Mouse (Mus musculus): ENCODE measurements around the gene Msl3l2.

The Msl3l2 gene

GRCm38 (mm10) chr10:56106333-56106995 is at the start of gene Msl3l2:
Gene Msl3l2, plus strand, starts transcription at chr10:56106917.
- DNase-seq (ENCODE audit: low spot score) = peak; percentile 94

- DNase-seq (ENCODE audit: low spot score) = peak; percentile 36
These were observed 47.7 kb upstream of the Msl3l2 start for GRCm38 (mm10) chr10:56058979-56059422.

GRCm38 (mm10) chr10:56061238-56061830 is 45.4 kb upstream of the Msl3l2 start:
- no peak for DNase-seq (ENCODE audit: low spot score)

GRCm38 (mm10) chr10:56062746-56063145 is 44.0 kb upstream of the Msl3l2 start:
- no peak for DNase-seq (ENCODE audit: low spot score)

GRCm38 (mm10) chr10:56089714-56090113 is 17.0 kb upstream of the Msl3l2 start:
- DNase-seq (ENCODE audit: low spot score) = no peak

GRCm38 (mm10) chr10:56094586-56094985 is 12.1 kb upstream of the Msl3l2 start:
- no peak for DNase-seq (ENCODE audit: low spot score)

GRCm38 (mm10) chr10:56096757-56097156 is 10.0 kb upstream of the Msl3l2 start:
- no peak for DNase-seq (ENCODE audit: low spot score)

GRCm38 (mm10) chr10:56099126-56099525 is 7.6 kb upstream of the Msl3l2 start:
- DNase-seq (ENCODE audit: low spot score) = no peak

GRCm38 (mm10) chr10:56099641-56100310 is 6.9 kb upstream of the Msl3l2 start:
- DNase-seq (ENCODE audit: low spot score) = no peak

GRCm38 (mm10) chr10:56106996-56107334 is 248 bp downstream of the Msl3l2 start:
- DNase-seq (ENCODE audit: low spot score) = no peak

GRCm38 (mm10) chr10:56114951-56115635 is 8.4 kb downstream of the Msl3l2 start:
- DNase-seq (ENCODE audit: low spot score) = peak; percentile 76

- peak; percentile 44 for DNase-seq (ENCODE audit: low spot score)
These were observed 9.0 kb downstream of the Msl3l2 start for GRCm38 (mm10) chr10:56115636-56116180.

GRCm38 (mm10) chr10:56126972-56127371 is 20.3 kb downstream of the Msl3l2 start:
- no peak for DNase-seq (ENCODE audit: low spot score)

GRCm38 (mm10) chr10:56129642-56130041 is 22.9 kb downstream of the Msl3l2 start:
- no peak for DNase-seq (ENCODE audit: low spot score)

GRCm38 (mm10) chr10:56137191-56137590 is 30.5 kb downstream of the Msl3l2 start:
- no peak for DNase-seq (ENCODE audit: low spot score)

- no peak for DNase-seq (ENCODE audit: low spot score)
These were observed 42.2 kb downstream of the Msl3l2 start for GRCm38 (mm10) chr10:56148920-56149319.

- DNase-seq (ENCODE audit: low spot score) = no peak
These were observed 50.2 kb downstream of the Msl3l2 start for GRCm38 (mm10) chr10:56156956-56157355.

- no peak for DNase-seq (ENCODE audit: low spot score)
These were observed 51.5 kb downstream of the Msl3l2 start for GRCm38 (mm10) chr10:56158207-56158606.

GRCm38 (mm10) chr10:56158748-56159147 is 52.0 kb downstream of the Msl3l2 start:
- no peak for DNase-seq (ENCODE audit: low spot score)

- DNase-seq (ENCODE audit: low spot score) = peak; percentile 8
These were observed 57.7 kb downstream of the Msl3l2 start for GRCm38 (mm10) chr10:56164411-56164810.

GRCm38 (mm10) chr10:56165758-56166157 is 59.0 kb downstream of the Msl3l2 start:
- peak; percentile 11 for DNase-seq (ENCODE audit: low spot score)

Data from layer of hippocampus, adult 11-12 months (tissue).